Mouse (Mus musculus): ENCODE measurements around the gene Zbtb45. TPM values are rescaled to one million over a fixed set of nuclear protein-coding genes. Genes with fewer than 3 reads are reported as not detected.

Zbtb45 gene
- polyA plus RNA-seq (2012; rRNA removed) (9.8 and 10.9 TPM in 2 replicates), polyA plus RNA-seq (2014; fragmentation: Nextera tagmentation; extraction: Ambion mirVana) (10.5 and 13.4 TPM in 2 replicates)

DNA sequence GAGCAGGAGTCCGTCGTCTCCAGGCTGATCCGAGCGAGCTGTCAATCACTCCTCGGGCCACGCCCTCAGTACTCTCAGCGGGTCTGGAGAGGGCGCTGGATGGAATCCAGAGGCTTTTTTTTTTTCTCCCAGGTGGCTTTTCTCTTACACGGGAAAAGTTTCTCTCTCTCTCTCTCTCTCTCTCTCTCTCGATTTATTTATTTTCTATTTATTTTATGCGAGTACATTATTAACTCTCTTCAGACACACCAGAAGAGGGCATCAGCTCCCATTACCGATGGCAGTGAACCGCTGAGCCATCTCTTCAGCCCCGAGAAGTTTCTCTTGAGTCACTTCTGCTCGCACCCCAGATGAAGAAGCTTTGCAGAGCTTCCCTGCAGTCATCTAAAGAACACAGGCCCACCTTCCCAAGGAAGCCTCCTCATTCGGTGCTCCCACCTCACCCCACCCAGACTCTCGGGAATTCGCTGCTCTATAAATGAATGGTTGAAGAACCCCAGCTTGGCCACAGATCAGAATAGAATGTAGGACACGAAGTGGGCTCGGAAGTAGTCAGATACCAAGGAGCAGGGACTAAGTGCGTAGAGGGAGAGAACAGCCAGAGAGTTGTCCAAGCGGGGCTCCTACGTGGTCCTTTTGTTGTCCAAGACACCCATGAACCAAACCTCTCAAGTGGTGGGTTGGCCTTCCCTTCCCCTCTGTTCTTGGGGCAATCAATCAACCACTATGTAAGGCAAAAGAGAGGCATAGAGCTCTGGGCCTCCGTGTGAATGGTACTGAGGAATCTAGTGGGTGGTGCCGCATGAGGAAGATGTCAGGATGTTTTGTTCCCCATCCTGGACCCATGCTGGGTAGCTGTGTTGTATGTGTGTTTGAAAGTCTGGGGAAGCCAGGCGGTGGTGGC is at the start of gene Zbtb45:
Zbtb45 (minus strand) TSS at position 30 of the 904 bp plus-strand sequence.
- Histone ChIP-seq H3K4me3 (ENCODE audit: insufficient read depth in 1 of 2, low read depth in 2 of 2, low read length in 2 of 2) (peak within 1 kb of the TSS; percentile 79 to 80), H3K36me3 (replicated peaks; ENCODE audit: control insufficient read depth, insufficient read depth, low read depth) (peaks cover 9% of the 10 kb centered on the region), H3K27me3 (ENCODE audit: control insufficient read depth, insufficient read depth, low read length) (no peaks in the 10 kb centered on the region), H3K27ac (peak within 1 kb of the TSS; percentile 85), H3K9me3 (ENCODE audit: control insufficient read depth, low read length) (no peaks in the 10 kb centered on the region), H3K9ac (replicated peaks) (peak within 1 kb of the TSS; percentile 87), H3K4me2 (ENCODE audit: low read depth) (peak within 1 kb of the TSS; percentile 72), H3K4me1 (replicated peaks; ENCODE audit: control insufficient read depth in 2 of 2, insufficient read depth in 2 of 2, low read length in 1 of 2) (peaks cover 7 to 19% of the 10 kb centered on the region in 2 experiments)
- ATAC-seq (ENCODE audit: insufficient read depth) = peak; percentile 86
- WGBS (ENCODE audit: insufficient replicate concordance) = 17% methylated on average over 26 of the region's 26 CpGs
- no peak for DNase-seq (ENCODE audit: low read depth in 3 of 3, low spot score in 3 of 3)
- TF ChIP-seq EP300 (IDR thresholded peaks at IDR 0.05; ENCODE audit: low read depth) = no peak
- no peak for TF ChIP-seq CTCF (IDR thresholded peaks at IDR 0.05; ENCODE audit: low read depth)

DNA sequence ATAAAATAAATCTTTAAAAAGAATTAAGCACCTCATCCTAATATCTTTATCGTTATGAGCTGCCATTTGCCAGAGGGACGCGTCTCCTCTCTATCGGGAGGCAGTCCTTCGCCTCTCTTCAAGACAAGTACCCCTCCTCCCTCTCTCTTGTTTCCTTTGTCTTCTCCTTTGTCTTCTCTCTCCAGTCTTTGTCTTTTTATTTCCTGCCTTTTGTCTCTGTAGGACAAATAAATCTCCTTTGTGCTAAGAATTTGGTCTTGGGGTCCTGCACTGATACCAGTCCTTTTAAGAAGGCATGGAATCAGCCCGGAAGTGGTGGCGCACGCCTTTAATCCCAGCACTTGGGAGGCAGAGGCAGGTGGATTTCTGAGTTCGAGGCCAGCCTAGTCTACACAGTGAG is 49.7 kb upstream of the Zbtb45 start:
- no peak for ATAC-seq (ENCODE audit: insufficient read depth)
- 77% methylated on average over 9 of the region's 9 CpGs for WGBS (ENCODE audit: insufficient replicate concordance)
- no peak for TF ChIP-seq CTCF (IDR thresholded peaks at IDR 0.05; ENCODE audit: low read depth)
- TF ChIP-seq EP300 (IDR thresholded peaks at IDR 0.05; ENCODE audit: low read depth) = no peak

DNA sequence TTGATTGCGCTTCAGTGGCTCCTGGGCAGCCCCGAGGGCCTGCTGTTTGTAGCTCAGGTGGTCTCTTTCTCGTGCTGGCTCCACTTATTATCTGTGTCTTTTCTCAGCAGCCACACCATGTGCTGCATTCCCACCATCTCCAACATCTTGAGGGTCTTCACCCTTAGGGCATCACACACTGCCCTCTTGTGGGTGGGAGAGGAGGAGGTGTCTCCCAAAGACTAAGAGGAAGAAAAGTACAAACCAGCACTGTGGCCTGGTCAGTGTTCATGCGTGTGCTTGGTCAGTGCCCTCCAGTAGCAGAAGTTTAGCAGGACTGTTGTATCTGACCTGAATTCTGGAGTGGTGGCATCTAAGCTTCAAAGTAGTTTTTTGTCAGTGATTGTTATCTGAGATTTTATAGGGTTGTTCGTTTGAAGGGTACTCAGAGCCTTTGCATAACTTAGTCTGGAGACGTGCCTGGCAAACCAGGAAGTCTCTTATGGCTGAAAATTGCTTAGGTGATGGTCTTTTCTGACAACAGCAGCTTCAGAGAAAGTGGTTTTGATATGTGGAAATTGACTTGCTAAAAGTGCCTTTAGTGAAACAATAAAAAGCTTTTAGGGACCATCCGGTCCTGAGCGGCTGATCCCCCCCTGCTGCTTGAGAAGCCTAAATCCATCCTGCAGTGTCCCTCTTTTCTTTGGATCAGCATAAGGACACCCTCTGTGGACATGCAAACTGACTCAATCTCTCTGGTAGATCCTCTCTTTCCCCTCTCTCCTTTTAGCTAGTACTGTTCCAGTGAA is 47.3 kb upstream of the Zbtb45 start:
- no peaks in the 10 kb centered on the region for H3K27me3 ChIP-seq (ENCODE audit: control insufficient read depth, insufficient read depth, low read length)
- H3K36me3 ChIP-seq (replicated peaks; ENCODE audit: control insufficient read depth, insufficient read depth, low read depth) = no peaks in the 10 kb centered on the region
- H3K9me3 ChIP-seq (ENCODE audit: control insufficient read depth, low read length) = no peaks in the 10 kb centered on the region
- DNase-seq (ENCODE audit: low read depth in 3 of 3, low spot score in 3 of 3) (no peak), ATAC-seq (ENCODE audit: insufficient read depth) (no peak)
- TF ChIP-seq CTCF (IDR thresholded peaks at IDR 0.05; ENCODE audit: low read depth) (peak; percentile 43), EP300 (IDR thresholded peaks at IDR 0.05; ENCODE audit: low read depth) (no peak)
- WGBS (ENCODE audit: insufficient replicate concordance) = 52% methylated on average over 8 of the region's 8 CpGs
- H3K27ac ChIP-seq = no peak overlapping the region
- H3K9ac ChIP-seq (replicated peaks) = no peak overlapping the region
- peaks cover 2 to 10% of the 10 kb centered on the region in 2 experiments; a peak in 3 of 4 replicates for H3K4me1 ChIP-seq (replicated peaks; ENCODE audit: control insufficient read depth in 2 of 2, insufficient read depth in 2 of 2, low read length in 1 of 2)
- no peak overlapping the region for H3K4me2 ChIP-seq (ENCODE audit: low read depth)
- no peak overlapping the region for H3K4me3 ChIP-seq (ENCODE audit: insufficient read depth in 1 of 2, low read depth in 2 of 2, low read length in 2 of 2)

More for the DNA sequence above, 49.7 kb upstream of the Zbtb45 start:
- Histone ChIP-seq H3K9me3 (ENCODE audit: control insufficient read depth, low read length) (no peaks in the 10 kb centered on the region), H3K4me3 (ENCODE audit: insufficient read depth in 1 of 2, low read depth in 2 of 2, low read length in 2 of 2) (no peak overlapping the region), H3K9ac (replicated peaks) (no peak overlapping the region), H3K27me3 (ENCODE audit: control insufficient read depth, insufficient read depth, low read length) (no peaks in the 10 kb centered on the region), H3K27ac (no peak overlapping the region), H3K4me1 (replicated peaks; ENCODE audit: control insufficient read depth in 2 of 2, insufficient read depth in 2 of 2, low read length in 1 of 2) (peaks cover 0 to 4% of the 10 kb centered on the region in 2 experiments; a peak in 2 of 4 replicates), H3K36me3 (replicated peaks; ENCODE audit: control insufficient read depth, insufficient read depth, low read depth) (no peaks in the 10 kb centered on the region), H3K4me2 (ENCODE audit: low read depth) (no peak overlapping the region)
- no peak for DNase-seq (ENCODE audit: low read depth in 3 of 3, low spot score in 3 of 3)

DNA sequence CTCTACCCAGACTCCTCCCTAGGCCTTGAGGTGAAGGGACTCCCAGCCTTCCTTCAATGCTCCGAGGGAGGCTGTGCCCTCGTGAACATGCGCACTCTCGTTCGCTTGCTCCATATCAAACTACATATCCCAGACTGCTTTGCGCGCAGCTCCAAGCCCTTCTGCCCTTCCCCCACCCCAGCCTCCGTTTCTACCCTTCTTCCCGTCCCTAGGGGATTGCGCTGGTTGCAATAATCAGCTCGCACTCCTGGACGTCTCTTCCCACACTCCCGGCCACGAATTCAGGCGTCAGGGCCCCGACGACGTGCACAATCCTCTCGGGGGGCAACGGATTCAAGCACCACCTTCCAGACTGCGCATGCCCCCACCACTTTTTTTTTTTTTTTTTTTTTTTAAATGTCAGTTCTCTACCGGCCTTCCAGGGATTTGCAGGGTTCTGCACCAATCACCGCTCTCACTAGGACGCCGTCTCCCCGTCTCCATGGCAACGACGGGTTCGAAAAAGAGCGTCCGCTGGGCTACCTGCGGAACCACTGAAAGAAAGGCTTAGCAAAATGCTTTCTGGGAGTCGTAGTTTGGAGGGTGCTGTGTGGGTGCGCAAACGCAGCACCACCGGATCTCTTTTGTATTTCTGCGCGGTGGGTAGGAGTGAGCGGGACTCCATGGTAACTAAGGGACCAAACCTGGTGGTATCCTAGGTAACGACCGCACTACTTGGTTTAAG is 44.6 kb upstream of the Zbtb45 start, which contains the start of gene Mzf1:
Mzf1 (minus strand) TSS at position 478 of the 724 bp plus-strand sequence.
- Histone ChIP-seq H3K27ac (peak within 1 kb of the TSS; percentile 51), H3K36me3 (replicated peaks; ENCODE audit: control insufficient read depth, insufficient read depth, low read depth) (no peaks in the 10 kb centered on the region), H3K4me3 (ENCODE audit: insufficient read depth in 1 of 2, low read depth in 2 of 2, low read length in 2 of 2) (peak within 1 kb of the TSS; percentile 72 to 93), H3K4me2 (ENCODE audit: low read depth) (peak within 1 kb of the TSS; percentile 74), H3K27me3 (ENCODE audit: control insufficient read depth, insufficient read depth, low read length) (no peaks in the 10 kb centered on the region), H3K9ac (replicated peaks) (peak within 1 kb of the TSS; percentile 74), H3K9me3 (ENCODE audit: control insufficient read depth, low read length) (no peaks in the 10 kb centered on the region), H3K4me1 (replicated peaks; ENCODE audit: control insufficient read depth in 2 of 2, insufficient read depth in 2 of 2, low read length in 1 of 2) (peaks cover 2 to 10% of the 10 kb centered on the region in 2 experiments; a peak in 3 of 4 replicates)
- ATAC-seq (ENCODE audit: insufficient read depth) = peak; percentile 88
- WGBS (ENCODE audit: insufficient replicate concordance) = under 1% methylated on average over 41 of the region's 41 CpGs
- TF ChIP-seq CTCF (IDR thresholded peaks at IDR 0.05; ENCODE audit: low read depth) (no peak), EP300 (IDR thresholded peaks at IDR 0.05; ENCODE audit: low read depth) (no peak)
- peak; percentile 71 to 76 (median 75) for DNase-seq (ENCODE audit: low read depth in 3 of 3, low spot score in 3 of 3)

Data from liver, embryonic 14.5 days (tissue).